Mouse (Mus musculus) limb, embryonic 12.5 days (tissue): Measurements from ENCODE around the gene Endou. TPM values are rescaled to one million over a fixed set of nuclear protein-coding genes. Genes with fewer than 3 reads are reported as not detected.

Experiments used
- ATAC-seq: fragments of 200-750 bp; cut with Nextera tagmentation; 2 replicates; pipeline ENCODE4 v1.8.0; 2017; ENCODE audit warnings: low read depth, moderate TSS enrichment; ENCODE audit not compliant: insufficient number of reproducible peaks, insufficient read depth, low FRiP score, low TSS enrichment
- H3K27ac ChIP-seq: fragments of 300-500 bp; sonication (generic); 2 replicates; pipeline ENCODE4 v1.5.1; 2016; ENCODE audit warnings: mild to moderate bottlenecking, moderate library complexity
- H3K27me3 ChIP-seq: fragments of 300-500 bp; sonication (generic); 2 replicates; pipeline ENCODE4 v1.6.1; 2016; ENCODE audit warnings: mild to moderate bottlenecking, moderate library complexity
- H3K36me3 ChIP-seq: fragments of 300-500 bp; sonication (generic); 2 replicates; pipeline ENCODE4 v1.6.1; 2016; ENCODE audit warnings: mild to moderate bottlenecking, moderate library complexity
- H3K4me1 ChIP-seq: fragments of 300-500 bp; sonication (generic); replicated peaks from 2 replicates; pipeline ENCODE4 v1.6.1; 2016
- H3K4me2 ChIP-seq: fragments of 300-500 bp; sonication (generic); 2 replicates; pipeline ENCODE4 v1.6.1; 2016; ENCODE audit warnings: mild to moderate bottlenecking, moderate library complexity
- H3K4me3 ChIP-seq: fragments of 300-500 bp; sonication (generic); replicated peaks from 2 replicates; pipeline ENCODE4 v1.5.1; 2016; ENCODE audit warnings: mild to moderate bottlenecking
- H3K9ac ChIP-seq: fragments of 300-500 bp; sonication (generic); replicated peaks from 2 replicates; pipeline ENCODE4 v1.6.1; 2016; ENCODE audit warnings: mild to moderate bottlenecking, moderate library complexity
- H3K9me3 ChIP-seq: fragments of 300-500 bp; sonication (generic); 2 replicates; pipeline ENCODE4 v1.6.1; 2016; ENCODE audit warnings: mild to moderate bottlenecking, moderate library complexity
- WGBS: fragments of 180-500 bp; shearing (Covaris S2); methylation state at CpG from one replicate; pipeline ENCODE4 v1.1.7; 2016; 5-methylcytosine and 5-hydroxymethylcytosine counted together
- polyA plus RNA-seq: library from polyadenylated mRNA; unstranded; fragments of >200 nt; fragmentation: Nextera tagmentation; extraction: Ambion mirVana; gene quantifications from 2 replicates; pipeline ENCODE4 v1.2.1, GENCODE M21; 2016

Gene Endou
- polyA plus RNA-seq, 1 experiment from 2014 or later: 0.14 TPM

DNA sequence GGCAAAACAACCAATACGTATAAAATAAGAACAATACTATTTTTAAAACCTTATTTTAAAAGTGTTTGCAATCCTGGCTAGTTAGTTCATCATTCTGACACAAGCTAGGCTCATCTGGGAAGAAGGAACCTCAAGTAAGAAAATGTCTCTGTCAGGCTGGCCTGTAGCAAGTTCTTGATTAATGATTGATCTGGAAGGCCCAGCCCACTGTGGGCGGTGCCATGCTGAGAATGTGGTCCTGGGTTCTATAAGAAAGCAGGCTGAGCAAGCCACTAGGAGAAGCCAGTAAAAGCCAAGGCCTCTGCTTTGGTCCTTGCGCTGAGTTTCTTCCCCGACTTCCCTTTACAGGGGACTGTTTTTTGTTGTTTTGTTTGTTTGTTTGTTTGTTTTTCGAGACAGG lies 21.4 kb upstream of the Endou start:
- WGBS: 95% methylated on average over 5 of the region's 5 CpGs
- H3K4me2 ChIP-seq: no peak overlapping the region
- H3K9ac ChIP-seq: no peak overlapping the region
- H3K4me3 ChIP-seq: no peak overlapping the region
- H3K4me1 ChIP-seq: peaks cover 42% of the 10 kb centered on the region
- no peak overlapping the region for H3K27ac ChIP-seq
- no peak for ATAC-seq
- H3K27me3 ChIP-seq: no peaks in the 10 kb centered on the region
- no peaks in the 10 kb centered on the region for H3K36me3 ChIP-seq
- H3K9me3 ChIP-seq: no peaks in the 10 kb centered on the region

DNA sequence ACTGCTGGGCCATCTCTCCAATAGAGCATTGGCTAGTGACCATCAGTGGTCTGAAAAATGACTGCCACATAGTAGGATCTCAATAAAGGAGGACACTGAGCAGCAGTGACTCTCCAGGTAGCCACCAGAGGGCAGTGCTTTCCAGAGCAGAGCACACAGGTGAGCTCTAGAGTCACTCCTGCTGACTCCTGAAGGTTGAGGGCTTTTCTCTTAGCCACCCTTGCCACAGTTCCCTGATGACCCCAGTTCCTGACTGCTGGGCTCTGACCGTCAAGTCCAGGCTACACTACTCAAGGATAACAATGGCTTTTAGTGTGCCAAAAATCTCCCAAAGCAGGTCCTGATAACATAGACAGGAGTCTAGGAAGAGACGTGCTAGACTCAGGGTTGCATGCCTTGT lies 20.5 kb upstream of the Endou start:
- WGBS: 90% methylated on average over 2 of the region's 2 CpGs
- H3K27me3 ChIP-seq: no peaks in the 10 kb centered on the region
- no peak overlapping the region for H3K9ac ChIP-seq
- no peak overlapping the region for H3K4me2 ChIP-seq
- no peak for ATAC-seq
- H3K4me1 ChIP-seq: peaks cover 42% of the 10 kb centered on the region
- no peak overlapping the region for H3K4me3 ChIP-seq
- no peaks in the 10 kb centered on the region for H3K36me3 ChIP-seq
- H3K27ac ChIP-seq: no peak overlapping the region; the same call in 1 of the 2 replicates
- H3K9me3 ChIP-seq: no peaks in the 10 kb centered on the region

DNA sequence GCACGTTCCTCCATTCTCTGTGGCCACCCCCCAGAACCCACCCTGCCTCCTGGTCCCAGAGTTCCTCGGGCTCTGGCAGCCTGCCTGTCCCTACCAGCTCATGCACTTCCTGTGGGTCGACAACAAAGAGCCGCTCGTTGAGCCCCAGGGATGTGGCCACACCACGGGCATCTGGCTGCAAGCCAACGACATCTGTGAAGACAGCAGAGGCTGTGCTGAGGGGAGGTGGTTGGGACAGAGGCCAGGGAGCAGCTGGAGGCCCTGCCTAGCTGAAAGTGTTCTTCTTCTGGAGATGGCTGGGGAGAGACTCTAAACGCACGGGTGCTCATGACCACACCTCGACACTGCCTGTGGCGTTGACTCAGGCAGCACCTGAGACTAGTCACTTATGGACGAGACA lies 19.6 kb upstream of the Endou start:
- no peak overlapping the region for H3K9ac ChIP-seq
- H3K9me3 ChIP-seq: no peaks in the 10 kb centered on the region
- no peaks in the 10 kb centered on the region for H3K36me3 ChIP-seq
- WGBS: 27% methylated on average over 12 of the region's 12 CpGs
- H3K4me3 ChIP-seq: no peak overlapping the region
- 0 out of 2 replicates have a peak overlapping the region, but pooled peaks have one; percentile 24 for H3K4me2 ChIP-seq
- H3K27me3 ChIP-seq: no peaks in the 10 kb centered on the region
- H3K27ac ChIP-seq: peak overlapping the region; percentile 86
- H3K4me1 ChIP-seq: peaks cover 37% of the 10 kb centered on the region
- peak; percentile 53 for ATAC-seq

DNA sequence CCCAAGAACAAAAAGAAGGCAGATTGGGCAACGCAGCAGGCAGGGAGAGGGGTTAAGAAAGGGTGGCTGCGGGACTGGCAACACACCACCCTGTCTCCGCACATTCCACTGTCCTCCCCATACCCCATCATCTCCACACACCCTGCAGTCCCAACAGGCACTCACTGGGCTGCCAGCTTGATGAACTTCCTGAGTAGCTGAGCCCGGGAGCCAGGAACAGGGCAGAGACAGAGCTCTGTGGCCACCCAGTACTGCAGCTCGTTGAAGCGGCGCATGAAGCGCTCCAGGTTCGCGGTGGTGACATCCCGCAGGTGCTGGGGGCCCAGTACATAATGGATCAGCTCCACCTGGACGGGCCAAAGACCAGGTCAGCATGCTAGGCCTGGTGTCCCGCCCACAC lies 18.7 kb upstream of the Endou start:
- no peaks in the 10 kb centered on the region for H3K36me3 ChIP-seq
- no peaks in the 10 kb centered on the region for H3K27me3 ChIP-seq
- 0 out of 2 replicates have a peak overlapping the region, but pooled peaks have one; percentile 25 for H3K27ac ChIP-seq
- 80% methylated on average over 13 of the region's 13 CpGs for WGBS
- no peaks in the 10 kb centered on the region for H3K9me3 ChIP-seq
- H3K4me2 ChIP-seq: 0 out of 2 replicates have a peak overlapping the region, but pooled peaks have one; percentile 24
- H3K4me3 ChIP-seq: no peak overlapping the region
- no peak overlapping the region; the same call in 1 of the 2 replicates for H3K9ac ChIP-seq
- H3K4me1 ChIP-seq: peaks cover 38% of the 10 kb centered on the region
- no peak for ATAC-seq

DNA sequence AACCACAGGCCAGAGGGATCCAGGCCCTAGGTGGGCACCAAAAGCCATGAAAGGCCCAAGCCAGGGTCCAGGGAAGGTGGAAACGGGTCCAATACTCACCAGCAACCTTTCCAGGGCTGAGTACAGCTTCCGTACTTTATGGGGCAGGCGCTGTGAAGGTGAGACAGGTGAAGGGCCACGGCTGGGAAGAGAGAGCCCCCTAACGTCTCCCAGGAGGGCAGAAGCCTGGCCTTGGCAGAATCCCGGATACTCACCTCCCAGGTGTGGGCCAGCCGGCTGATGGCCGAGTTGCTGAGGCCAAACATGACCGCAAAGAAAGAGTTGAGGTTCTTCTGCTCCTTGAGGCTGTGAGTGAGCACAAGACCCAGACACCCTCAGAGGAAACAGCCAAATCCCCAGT lies 18.3 kb upstream of the Endou start:
- Histone ChIP-seq H3K4me2 (no peak overlapping the region), H3K9ac (no peak overlapping the region), H3K27me3 (no peaks in the 10 kb centered on the region), H3K4me1 (peaks cover 37% of the 10 kb centered on the region), H3K9me3 (no peaks in the 10 kb centered on the region), H3K36me3 (no peaks in the 10 kb centered on the region), H3K4me3 (no peak overlapping the region), H3K27ac (0 out of 2 replicates have a peak overlapping the region, but pooled peaks have one; percentile 25)
- 90% methylated on average over 9 of the region's 9 CpGs for WGBS
- no peak for ATAC-seq

DNA sequence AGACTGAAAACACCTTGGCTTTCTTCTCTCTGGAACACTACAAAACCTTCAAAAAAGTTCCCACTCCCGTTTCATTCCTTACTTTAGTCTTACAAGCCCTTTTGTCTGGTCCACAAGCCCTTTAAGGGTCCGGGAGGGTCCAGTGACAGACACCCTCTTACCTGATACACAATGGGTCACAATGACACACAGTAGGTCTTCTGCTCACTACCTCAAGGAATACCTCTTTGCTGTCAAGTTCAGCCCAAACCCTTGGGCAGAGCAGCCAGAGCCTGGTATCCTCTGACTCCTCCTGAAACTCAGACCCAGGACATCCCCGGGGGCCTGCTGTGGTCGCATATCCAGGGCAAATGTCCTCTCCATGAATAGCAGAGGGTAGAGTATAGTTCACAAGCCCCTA lies 17.8 kb upstream of the Endou start:
- Histone ChIP-seq H3K9ac (no peak overlapping the region), H3K36me3 (no peaks in the 10 kb centered on the region), H3K4me1 (peaks cover 36% of the 10 kb centered on the region), H3K9me3 (no peaks in the 10 kb centered on the region), H3K4me2 (no peak overlapping the region), H3K27me3 (no peaks in the 10 kb centered on the region), H3K4me3 (no peak overlapping the region), H3K27ac (no peak overlapping the region)
- 91% methylated on average over 4 of the region's 4 CpGs for WGBS
- no peak for ATAC-seq

DNA sequence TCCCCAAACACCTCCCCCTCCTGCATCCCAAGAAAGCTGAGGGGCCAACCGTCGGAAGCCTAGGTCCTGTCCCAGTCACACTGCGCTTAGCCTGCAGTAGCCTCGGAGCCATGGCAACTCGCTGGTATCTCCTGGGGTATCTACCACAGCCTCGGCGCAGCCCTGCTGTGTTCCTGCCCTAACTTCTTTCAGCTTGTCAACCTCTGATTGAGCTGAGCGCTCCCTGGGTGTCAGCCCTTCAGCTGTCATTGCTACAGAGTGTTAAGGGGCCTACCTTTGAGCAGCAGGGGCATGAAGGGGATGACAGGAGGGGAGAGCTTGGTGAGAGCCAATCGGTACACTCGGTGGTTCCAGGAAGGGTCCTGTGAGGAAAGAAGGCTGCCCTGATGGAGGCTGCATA lies 17.2 kb upstream of the Endou start:
- no peak for ATAC-seq
- Histone ChIP-seq H3K9me3 (no peaks in the 10 kb centered on the region), H3K36me3 (no peaks in the 10 kb centered on the region), H3K27me3 (no peaks in the 10 kb centered on the region), H3K4me3 (no peak overlapping the region), H3K9ac (no peak overlapping the region), H3K27ac (no peak overlapping the region), H3K4me1 (peaks cover 32% of the 10 kb centered on the region), H3K4me2 (no peak overlapping the region)
- whole genome bisulfite sequencing: 65% methylated on average over 10 of the region's 10 CpGs

DNA sequence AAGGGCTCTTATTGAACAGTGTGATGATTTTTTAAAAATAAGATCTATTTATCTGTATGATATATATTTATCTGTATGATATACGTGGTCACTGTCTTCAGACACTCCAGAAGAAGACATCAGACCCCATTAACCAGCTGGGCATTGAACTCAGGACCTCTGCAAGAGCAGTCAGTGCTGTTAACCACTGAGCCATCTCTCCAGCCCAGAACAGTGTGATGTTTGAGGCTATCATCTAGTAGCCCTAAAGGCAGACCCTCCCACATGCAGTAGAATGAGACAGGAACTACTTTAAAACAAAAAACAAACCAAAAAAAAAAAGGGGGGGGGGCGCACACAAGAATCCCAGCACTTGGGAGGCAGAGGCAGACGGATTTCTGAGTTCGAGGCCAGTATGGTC lies 16.3 kb upstream of the Endou start:
- Histone ChIP-seq H3K9ac (no peak overlapping the region), H3K27me3 (no peaks in the 10 kb centered on the region), H3K4me2 (no peak overlapping the region), H3K27ac (no peak overlapping the region), H3K36me3 (no peaks in the 10 kb centered on the region), H3K9me3 (no peaks in the 10 kb centered on the region), H3K4me1 (peaks cover 32% of the 10 kb centered on the region), H3K4me3 (no peak overlapping the region)
- no peak for ATAC-seq
- 74% methylated on average over 4 of the region's 4 CpGs for WGBS

DNA sequence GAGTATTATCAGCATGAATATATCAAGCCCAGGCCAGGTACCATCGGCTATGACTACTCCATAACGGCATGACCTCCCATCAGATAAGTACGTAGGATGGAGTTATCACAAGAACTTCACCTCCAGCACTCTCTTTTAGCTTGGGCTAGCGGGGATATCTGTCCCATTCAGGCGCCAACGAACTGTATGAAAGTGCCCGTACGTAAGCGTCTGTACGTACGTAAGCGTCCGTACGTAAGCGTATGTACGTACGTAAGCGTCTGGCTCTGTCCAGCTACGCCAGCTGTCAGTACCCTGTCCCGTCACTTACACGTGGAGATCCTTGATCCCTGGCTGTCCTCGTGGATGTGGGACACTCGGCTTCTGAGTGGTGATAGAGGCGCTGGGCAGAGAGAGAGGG lies 15.6 kb upstream of the Endou start:
- 94% methylated on average over 24 of the region's 24 CpGs for WGBS
- ATAC-seq: no peak
- Histone ChIP-seq H3K27ac (no peak overlapping the region), H3K27me3 (no peaks in the 10 kb centered on the region; the same call in 1 of the 2 replicates), H3K9ac (no peak overlapping the region), H3K36me3 (no peaks in the 10 kb centered on the region), H3K4me1 (peaks cover 32% of the 10 kb centered on the region), H3K9me3 (no peaks in the 10 kb centered on the region), H3K4me3 (no peak overlapping the region), H3K4me2 (no peak overlapping the region)

DNA sequence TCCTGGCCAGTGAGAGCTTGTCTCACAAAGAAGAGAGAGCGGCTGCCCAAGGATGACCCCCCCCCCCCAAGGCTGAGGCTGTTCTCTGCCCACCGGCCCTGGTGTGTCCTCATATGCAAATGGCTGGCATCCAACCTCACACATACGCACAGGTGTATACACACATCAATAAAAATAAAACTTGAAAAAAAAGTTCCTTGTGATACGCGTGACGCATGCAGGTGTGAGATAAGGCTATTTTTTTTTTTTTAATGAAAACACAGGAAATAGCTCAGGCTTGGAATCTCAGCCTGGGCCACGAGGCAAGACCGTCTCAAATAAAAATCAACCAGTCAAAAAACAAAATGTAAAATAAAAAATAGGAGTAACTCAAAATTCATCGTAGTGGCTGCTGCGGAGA lies 15.1 kb upstream of the Endou start:
- Histone ChIP-seq H3K9ac (no peak overlapping the region), H3K27ac (no peak overlapping the region), H3K27me3 (no peaks in the 10 kb centered on the region; the same call in 1 of the 2 replicates), H3K4me2 (no peak overlapping the region), H3K36me3 (no peaks in the 10 kb centered on the region), H3K9me3 (no peaks in the 10 kb centered on the region), H3K4me3 (no peak overlapping the region), H3K4me1 (peaks cover 32% of the 10 kb centered on the region)
- WGBS: 92% methylated on average over 10 of the region's 10 CpGs
- no peak for ATAC-seq

DNA sequence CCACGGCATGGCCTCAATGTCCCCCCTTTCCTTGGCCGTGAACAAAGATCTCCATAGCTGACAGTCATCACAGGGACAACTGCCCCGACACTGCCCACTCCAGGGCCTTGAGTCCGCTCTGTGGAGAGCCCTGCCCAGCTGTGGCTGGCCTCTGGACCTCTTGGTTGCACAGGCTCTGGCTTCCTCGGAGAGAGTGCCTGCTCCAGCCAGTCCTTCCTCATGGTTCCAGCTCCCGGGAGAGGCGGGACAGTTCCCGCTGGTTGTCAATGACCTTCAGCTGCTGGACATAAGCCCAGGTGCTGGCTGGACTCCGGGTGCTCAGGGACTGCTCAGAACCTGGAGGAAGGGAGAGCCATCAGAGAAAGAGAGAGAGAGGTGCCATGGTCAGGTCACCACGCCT lies 14.2 kb upstream of the Endou start:
- no peaks in the 10 kb centered on the region for H3K36me3 ChIP-seq
- H3K4me2 ChIP-seq: no peak overlapping the region
- H3K4me3 ChIP-seq: no peak overlapping the region
- H3K9ac ChIP-seq: no peak overlapping the region; the same call in 1 of the 2 replicates
- peaks cover 24% of the 10 kb centered on the region for H3K4me1 ChIP-seq
- 74% methylated on average over 10 of the region's 10 CpGs for WGBS
- ATAC-seq: no peak
- no peak overlapping the region for H3K27ac ChIP-seq
- no peaks in the 10 kb centered on the region for H3K9me3 ChIP-seq
- no peaks in the 10 kb centered on the region; the same call in 1 of the 2 replicates for H3K27me3 ChIP-seq

DNA sequence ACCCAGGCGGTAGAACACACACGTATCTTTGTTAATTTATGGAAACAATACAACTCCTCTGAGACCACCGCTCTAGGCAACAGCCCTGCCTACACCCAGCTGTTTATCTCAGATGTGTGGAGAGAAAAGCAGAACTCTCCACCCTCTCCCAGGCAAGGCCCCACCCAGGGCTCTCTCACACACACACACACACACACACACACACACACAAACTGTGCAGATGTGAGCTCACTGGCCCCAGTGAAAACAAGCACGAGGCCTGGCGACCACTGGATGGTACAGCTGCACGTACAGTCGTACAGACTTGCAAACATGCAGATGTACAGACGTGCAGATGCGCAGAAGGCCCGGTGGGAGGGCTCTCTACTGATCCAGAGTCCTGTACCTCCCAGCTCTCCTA lies 13.8 kb upstream of the Endou start:
- WGBS: 63% methylated on average over 10 of the region's 10 CpGs
- H3K9me3 ChIP-seq: no peaks in the 10 kb centered on the region
- no peaks in the 10 kb centered on the region for H3K36me3 ChIP-seq
- H3K27ac ChIP-seq: no peak overlapping the region
- no peak overlapping the region for H3K4me2 ChIP-seq
- no peaks in the 10 kb centered on the region; the same call in 1 of the 2 replicates for H3K27me3 ChIP-seq
- no peak overlapping the region for H3K4me3 ChIP-seq
- peaks cover 19% of the 10 kb centered on the region for H3K4me1 ChIP-seq
- no peak overlapping the region; the same call in 1 of the 2 replicates for H3K9ac ChIP-seq
- no peak for ATAC-seq
